Mouse (Mus musculus) cerebral cortex, adult 2 months (tissue): Measurements from ENCODE around the gene Cpne4.

Experiments used
- WGBS: fragments of 180-500 bp; shearing (Covaris S2); methylation state at CpG from one replicate; pipeline ENCODE4 v1.1.7; 2018; 5-methylcytosine and 5-hydroxymethylcytosine counted together

The Cpne4 gene

GRCm38 (mm10) chr9:104546986-104547385 is at the start of gene Cpne4:
TSS of gene Cpne4 (plus strand) at chr9:104547286.
- 66% methylated on average over 2 of the region's 2 CpGs for WGBS

DNA sequence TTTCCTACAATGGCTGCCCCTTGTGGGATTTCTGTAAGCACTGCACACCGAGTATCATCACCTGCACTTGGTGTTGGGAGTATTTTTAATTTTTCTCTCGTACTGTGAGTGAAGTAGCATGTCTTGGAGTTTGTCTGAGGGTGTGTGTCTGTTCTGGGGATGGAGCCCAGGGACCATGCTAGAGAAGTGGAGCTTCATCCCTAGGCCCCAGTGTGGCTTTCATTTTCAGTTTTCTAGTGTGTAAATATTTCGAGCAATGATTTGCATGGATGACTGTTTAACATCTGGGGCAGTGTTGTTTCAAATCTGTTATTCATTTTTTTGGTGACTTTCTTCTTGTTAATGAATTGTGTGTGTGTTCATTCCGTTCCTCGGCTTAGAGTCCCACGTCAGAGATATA is 31.9 kb upstream of the Cpne4 start:
- WGBS = 86% methylated on average over 6 of the region's 6 CpGs

GRCm38 (mm10) chr9:104535508-104535907 is 11.6 kb upstream of the Cpne4 start:
- WGBS = 51% methylated on average over 6 of the region's 6 CpGs

DNA sequence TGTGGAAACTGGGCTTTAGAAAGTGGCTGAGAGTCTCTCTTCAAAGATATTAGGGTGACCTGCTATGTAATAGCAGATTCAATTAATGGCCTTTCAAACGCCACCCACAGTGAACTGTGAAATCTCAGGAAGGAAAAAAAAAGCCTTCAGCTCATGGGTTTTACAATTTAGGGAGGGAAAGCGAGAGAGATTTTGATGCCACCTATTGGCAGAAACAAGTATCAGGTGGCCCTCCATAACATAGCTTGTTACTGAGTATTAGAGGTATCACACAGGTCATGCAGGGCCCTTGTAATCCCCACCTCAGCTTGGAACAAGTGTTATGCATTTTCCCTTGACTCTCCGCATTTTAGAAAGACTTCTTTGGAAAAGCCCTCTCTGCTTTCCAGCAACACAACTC is 18.7 kb downstream of the Cpne4 start:
- 36% methylated on average over 3 of the region's 3 CpGs for WGBS

GRCm38 (mm10) chr9:104566468-104566867 is 19.4 kb downstream of the Cpne4 start:
- 81% methylated on average over 5 of the region's 5 CpGs for WGBS

GRCm38 (mm10) chr9:104567096-104567495 is 20.0 kb downstream of the Cpne4 start:
- 59% methylated on average over 7 of the region's 7 CpGs for WGBS

DNA sequence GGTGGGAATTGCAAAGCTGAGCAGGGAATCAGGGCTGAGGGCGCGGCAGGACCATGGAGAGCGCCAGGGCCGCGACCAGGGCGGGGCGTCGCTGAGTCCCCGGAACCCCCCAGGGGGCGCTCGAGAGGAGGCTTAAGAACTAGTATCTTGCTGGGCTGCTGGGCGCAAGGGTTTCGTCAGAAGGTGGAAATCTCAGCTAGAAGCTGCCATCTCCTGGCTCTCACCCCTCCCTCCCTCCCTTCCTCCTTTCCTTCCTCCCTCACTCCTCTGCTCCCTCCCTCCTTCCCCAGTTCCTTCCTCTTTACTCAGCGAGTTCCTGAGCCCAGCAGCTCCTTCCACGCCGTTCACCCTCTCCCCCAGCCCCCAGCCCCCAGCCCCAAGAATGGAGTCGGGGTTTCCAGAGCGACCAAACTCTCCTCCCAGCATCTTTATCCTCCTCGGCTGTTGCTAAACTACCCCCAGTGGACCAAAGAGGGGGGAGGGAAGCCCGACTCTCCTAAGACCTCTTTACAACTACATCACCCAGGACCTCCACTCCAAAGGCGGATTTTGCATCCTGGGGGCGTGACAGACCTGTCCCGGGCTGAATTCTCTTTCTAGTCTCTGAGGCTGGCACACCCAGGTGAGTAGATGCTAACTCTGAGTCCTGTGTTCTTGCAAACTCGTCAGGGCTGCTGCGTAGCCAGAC is 22.5 kb downstream of the Cpne4 start:
- WGBS = under 1% methylated on average over 25 of the region's 25 CpGs

GRCm38 (mm10) chr9:104572856-104573255 is 25.8 kb downstream of the Cpne4 start:
- WGBS = 59% methylated on average over 6 of the region's 6 CpGs

- WGBS = 2% methylated on average over 6 of the region's 6 CpGs
Measured at GRCm38 (mm10) chr9:104574476-104574875, 27.4 kb downstream of the Cpne4 start.

- 80% methylated on average over 6 of the region's 6 CpGs for WGBS
Measured at GRCm38 (mm10) chr9:104581921-104582624, 35.0 kb downstream of the Cpne4 start.

- WGBS = 79% methylated on average over 6 of the region's 6 CpGs
Measured at GRCm38 (mm10) chr9:104582675-104583074, 35.6 kb downstream of the Cpne4 start.

GRCm38 (mm10) chr9:104594550-104594949 is 47.5 kb downstream of the Cpne4 start:
- 52% methylated on average over 5 of the region's 5 CpGs for WGBS

GRCm38 (mm10) chr9:104594979-104595378 is 47.9 kb downstream of the Cpne4 start:
- WGBS = 69% methylated on average over 2 of the region's 2 CpGs

DNA sequence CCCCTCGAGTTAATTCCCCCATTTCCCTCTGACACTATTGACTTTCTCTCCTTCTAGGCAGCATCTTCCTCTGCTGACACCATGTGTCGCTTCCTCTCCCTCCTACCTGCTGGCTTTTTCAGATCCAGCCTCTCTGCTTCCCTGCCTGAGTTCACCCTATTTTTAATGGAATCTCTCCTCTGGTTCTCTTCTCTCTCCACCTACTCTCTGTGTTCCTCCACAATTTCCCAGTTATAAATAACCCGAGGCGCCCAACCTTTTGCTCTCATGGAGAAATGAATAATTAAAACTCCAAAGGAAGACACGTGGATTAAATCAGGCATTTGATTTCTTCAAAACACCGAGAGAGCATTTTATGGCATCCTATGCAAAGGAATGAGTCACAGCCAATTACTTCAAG is 65.4 kb downstream of the Cpne4 start:
- WGBS = 32% methylated on average over 6 of the region's 6 CpGs

DNA sequence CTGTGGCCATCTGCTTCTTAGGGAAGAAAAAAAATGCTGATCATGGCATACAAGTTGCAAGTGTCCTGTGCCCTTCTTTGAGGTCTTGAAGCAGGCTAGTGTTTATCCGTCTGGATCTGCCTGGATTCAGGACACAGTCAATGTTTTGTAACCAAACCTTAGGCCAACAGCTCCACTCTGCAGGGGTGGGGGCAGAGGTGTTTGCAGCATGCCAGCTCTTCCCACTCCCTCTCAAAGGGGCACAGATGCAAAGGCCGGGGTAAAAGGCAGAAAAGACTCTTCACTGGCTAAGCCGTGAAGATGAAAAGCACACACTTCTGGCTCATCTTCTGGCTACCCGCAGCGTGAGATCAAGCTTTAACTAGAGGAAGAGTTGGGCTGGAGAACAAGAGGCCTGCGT is 69.6 kb downstream of the Cpne4 start:
- 43% methylated on average over 6 of the region's 6 CpGs for WGBS

DNA sequence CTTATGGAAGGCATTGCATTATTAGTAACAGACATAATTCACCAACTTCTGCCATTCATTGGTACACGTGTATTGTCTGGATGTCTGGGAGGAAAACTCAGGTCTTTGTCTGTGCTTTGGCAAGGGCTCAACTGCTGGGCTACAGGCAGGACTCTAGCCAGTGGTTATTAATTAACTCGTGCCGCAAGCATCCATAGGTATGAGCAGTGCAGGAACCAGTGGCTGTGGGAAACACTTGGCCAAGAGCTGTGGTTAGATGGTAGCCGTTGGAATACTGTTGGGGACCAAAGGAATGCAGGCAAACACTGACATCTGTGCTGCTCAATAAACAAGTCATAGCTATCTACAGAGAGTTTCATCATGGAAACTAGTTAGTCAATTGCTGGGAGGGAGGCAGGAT is 76.5 kb downstream of the Cpne4 start:
- WGBS = 61% methylated on average over 4 of the region's 4 CpGs

DNA sequence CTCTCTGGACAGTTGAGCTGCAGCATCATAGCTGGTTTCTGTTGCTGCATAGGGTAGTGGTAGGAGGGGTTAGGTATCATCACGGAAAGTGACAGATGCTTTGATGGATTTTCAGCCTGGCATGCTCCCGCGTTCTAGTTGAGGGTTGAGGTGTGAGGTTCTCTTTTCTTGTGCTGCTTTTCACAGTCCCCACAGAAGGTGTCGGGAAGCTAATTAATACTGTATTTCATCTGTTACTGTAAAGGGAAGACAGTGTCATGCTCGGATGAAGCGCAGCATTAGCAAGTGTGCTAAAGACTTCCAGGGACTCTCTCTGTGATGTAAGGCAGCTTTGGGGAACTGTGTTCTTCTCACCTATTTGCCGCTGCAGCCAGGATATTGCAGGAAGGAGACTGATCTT is 80.7 kb downstream of the Cpne4 start:
- 35% methylated on average over 7 of the region's 7 CpGs for WGBS

DNA sequence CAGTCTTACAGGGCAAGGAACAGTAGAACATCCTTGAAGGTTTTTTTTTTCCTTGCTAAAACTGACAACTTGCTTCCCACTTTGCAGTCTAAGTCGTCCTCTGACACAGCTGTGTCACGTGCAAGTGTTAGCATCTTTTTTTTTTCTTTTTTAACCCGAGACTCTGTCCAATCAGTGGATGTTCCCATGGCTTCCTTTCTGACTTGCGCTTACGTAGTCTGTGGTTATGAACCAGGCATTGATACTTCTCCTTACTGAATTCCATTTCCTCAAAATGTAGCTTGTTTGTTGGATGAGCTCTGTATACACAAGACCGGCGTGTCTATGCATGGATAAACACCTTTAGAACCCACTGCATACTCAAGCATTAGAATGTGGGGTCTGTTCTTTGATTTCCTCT is 82.2 kb downstream of the Cpne4 start:
- WGBS = 69% methylated on average over 7 of the region's 7 CpGs

DNA sequence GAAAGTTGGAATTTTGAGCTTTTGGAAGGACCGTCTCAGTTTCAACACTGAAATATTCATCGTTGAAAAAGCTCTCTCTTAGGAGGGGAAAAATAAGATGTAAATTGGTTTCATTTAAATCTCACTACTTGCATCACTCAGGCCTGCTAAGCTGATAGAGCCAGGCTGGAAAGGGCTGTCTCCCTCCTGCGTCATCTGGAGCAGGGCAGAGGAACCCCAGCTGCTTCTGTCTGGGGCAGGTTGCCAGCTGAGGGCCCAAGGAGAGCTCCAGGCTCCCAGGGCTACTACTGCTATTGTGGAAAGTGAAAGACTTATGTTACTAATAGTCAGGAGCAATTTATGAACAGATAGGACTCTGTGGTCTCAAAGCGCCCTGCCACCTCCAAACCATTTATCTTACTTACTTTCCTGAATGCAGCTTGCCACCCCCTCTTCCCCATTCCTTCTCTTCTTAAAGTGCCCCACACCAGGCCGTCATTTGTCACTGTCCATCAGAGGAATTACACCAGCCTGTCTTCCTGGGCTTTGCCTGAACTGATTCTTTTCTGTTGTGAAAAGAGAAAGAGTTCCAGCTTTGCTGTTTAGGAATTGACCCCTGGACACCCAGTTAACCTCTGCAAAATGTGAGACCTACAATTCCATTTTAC is 99.4 kb downstream of the Cpne4 start:
- 52% methylated on average over 5 of the region's 5 CpGs for WGBS

DNA sequence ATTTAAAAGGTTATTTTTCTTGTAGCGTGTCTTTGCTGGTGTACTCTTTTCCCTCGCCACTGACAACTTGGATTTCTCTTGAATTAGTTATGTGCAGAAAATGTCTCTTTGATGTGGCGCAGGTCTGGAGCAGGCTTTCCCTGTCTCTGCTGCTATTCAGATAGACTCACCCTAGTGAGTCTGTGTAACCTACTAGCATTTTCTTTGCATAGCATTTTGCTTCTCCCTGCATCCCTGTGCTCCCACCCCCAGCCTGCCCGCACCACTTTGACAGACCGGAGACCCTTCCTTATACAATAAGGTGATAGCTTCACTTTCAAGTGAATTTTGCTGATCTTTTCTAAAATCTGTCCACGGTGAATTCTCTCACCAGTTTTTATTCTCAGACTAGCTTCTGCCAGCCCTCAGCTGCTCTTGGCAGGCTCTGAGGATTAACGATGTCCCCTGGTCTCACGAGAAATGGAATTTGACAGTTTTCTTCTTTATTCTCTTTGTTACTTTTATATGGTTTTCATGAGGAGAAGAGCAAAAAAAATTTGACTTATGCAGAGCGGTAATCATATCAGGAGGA is 105.7 kb downstream of the Cpne4 start:
- 45% methylated on average over 9 of the region's 9 CpGs for WGBS

DNA sequence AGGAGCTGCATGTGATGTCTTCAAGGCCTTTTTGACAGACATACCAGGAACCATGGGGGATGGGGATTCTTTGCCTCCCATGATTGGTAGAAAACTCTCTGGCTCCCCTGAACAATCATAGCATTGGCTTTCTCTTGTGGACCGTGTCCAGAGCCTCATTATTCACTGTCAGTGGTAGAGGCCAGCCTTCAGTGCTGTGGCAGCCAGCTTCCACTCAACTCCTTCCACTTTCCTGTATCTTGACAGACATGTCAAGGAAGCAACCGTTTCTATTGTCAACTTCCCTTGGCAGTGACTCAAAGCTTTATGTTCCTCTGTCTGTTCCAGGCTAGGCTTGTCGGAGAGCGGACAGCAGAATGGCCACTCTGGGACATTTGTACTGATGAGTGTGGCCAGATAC is 112.7 kb downstream of the Cpne4 start:
- 55% methylated on average over 4 of the region's 4 CpGs for WGBS

GRCm38 (mm10) chr9:104676665-104677064 is 129.6 kb downstream of the Cpne4 start:
- WGBS = 63% methylated on average over 1 of the region's 1 CpGs

DNA sequence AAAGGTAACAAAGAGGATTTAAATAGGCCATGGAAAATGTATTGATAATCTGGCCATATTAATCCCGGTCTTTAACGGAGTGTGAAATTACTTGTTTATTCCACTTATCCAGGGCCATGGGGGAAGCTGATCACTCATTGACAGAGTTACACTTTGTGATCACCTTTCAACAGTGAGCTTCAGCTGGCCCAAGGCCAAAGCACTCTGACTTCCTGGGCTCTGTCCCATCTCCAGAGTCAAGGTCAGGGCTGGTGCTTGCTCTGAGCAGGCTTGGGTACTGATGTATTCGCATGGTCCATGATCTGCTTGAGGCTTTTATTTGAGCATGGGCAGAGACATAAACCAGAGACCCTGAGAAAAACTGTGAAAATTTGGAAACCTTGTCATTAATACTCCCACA is 131.5 kb downstream of the Cpne4 start:
- 87% methylated on average over 3 of the region's 3 CpGs for WGBS
